Mouse (Mus musculus): ENCODE results near the gene Ahr.

- TF ChIP-seq CTCF (IDR thresholded peaks at IDR 0.05) (peak; percentile 22; the same call in 1 of the 2 replicates), POLR2A (IDR thresholded peaks at IDR 0.05; ENCODE audit: insufficient read depth, low read depth, low read length) (no peak), EP300 (IDR thresholded peaks at IDR 0.05; ENCODE audit: insufficient read depth, low read depth, low read length) (0 out of 2 replicates have a peak, but pooled peaks have one; percentile 43)
These were observed 39.6 kb downstream of the Ahr start for GRCm38 (mm10) chr12:35495195-35495594.

Data from heart, adult 2 months (tissue).